Mouse (Mus musculus) heart, embryonic 15.5 days (tissue): ENCODE measurements around the gene Pgpep1. TPM values are rescaled to one million over a fixed set of nuclear protein-coding genes. Genes with fewer than 3 reads are reported as not detected.

Experiments
- ATAC-seq: fragments of 200-750 bp; cut with Nextera tagmentation; replicated peaks from 2 replicates; pipeline ENCODE4 v1.8.0; 2017; ENCODE audit warnings: low read depth, moderate TSS enrichment; ENCODE audit not compliant: insufficient number of reproducible peaks, insufficient read depth, low FRiP score
- H3K27ac ChIP-seq: fragments of 300-500 bp; sonication (generic); 2 replicates; pipeline ENCODE4 v1.5.1; 2015; ENCODE audit warnings: mild to moderate bottlenecking, inconsistent platforms
- H3K27me3 ChIP-seq: fragments of 300-500 bp; sonication (generic); 2 replicates; pipeline ENCODE4 v1.6.1; 2015; ENCODE audit warnings: inconsistent platforms
- H3K36me3 ChIP-seq: fragments of 300-500 bp; sonication (generic); 2 replicates; pipeline ENCODE4 v1.6.1; 2015; ENCODE audit warnings: mild to moderate bottlenecking, inconsistent platforms
- H3K4me1 ChIP-seq: fragments of 300-500 bp; sonication (generic); replicated peaks from 2 replicates; pipeline ENCODE4 v1.6.1; 2015; ENCODE audit warnings: inconsistent platforms
- H3K4me2 ChIP-seq: fragments of 300-500 bp; sonication (generic); 2 replicates; pipeline ENCODE4 v1.6.1; 2015; ENCODE audit warnings: inconsistent platforms, mild to moderate bottlenecking, moderate library complexity
- H3K4me3 ChIP-seq: fragments of 300-500 bp; sonication (generic); 2 replicates; pipeline ENCODE4 v1.5.1; 2015; ENCODE audit warnings: mild to moderate bottlenecking, inconsistent platforms
- H3K9ac ChIP-seq: fragments of 300-500 bp; sonication (generic); 2 replicates; pipeline ENCODE4 v1.6.1; 2015; ENCODE audit warnings: mild to moderate bottlenecking, inconsistent platforms
- H3K9me3 ChIP-seq: fragments of 300-500 bp; sonication (generic); replicated peaks from 2 replicates; pipeline ENCODE4 v1.6.1; 2016; ENCODE audit warnings: inconsistent platforms
- WGBS: fragments of 180-500 bp; shearing (Covaris S2); methylation state at CpG from one replicate; pipeline ENCODE4 v1.1.7; 2015; ENCODE audit warnings: mixed read lengths; 5-methylcytosine and 5-hydroxymethylcytosine counted together
- polyA plus RNA-seq: library from polyadenylated mRNA; unstranded; fragments of >200 nt; fragmentation: Nextera tagmentation; extraction: Ambion mirVana; gene quantifications from 2 replicates; pipeline ENCODE4 v1.2.1, GENCODE M21; 2015

Gene Pgpep1
- polyA plus RNA-seq, 1 experiment from 2014 or later = 32.2 TPM

DNA sequence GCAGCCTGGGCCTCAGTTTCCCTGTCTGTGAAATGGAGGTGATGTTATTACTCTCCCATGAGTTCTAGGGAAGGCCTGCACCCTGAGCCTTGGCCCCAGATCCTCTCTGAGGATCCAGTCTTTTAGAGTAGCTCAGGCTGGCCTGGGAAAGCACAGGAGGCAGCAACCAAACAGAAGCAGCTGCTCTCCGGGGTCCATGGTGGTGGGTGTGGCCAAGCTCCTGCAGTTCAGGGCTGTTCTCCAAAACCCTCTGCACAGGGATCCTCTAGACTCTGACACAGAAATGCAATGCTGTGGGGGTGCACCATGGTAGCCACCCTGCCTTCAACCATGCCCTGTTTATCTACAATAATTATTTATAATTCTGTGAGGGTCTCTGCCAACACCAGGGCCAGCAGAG lies 46.4 kb downstream of the Pgpep1 start:
- no peak overlapping the region for H3K9ac ChIP-seq
- 0 out of 2 replicates have a peak, but pooled peaks cover 3% of the 10 kb centered on the region for H3K27me3 ChIP-seq
- 16% methylated on average over 1 of the region's 1 CpGs for WGBS
- H3K9me3 ChIP-seq = no peaks in the 10 kb centered on the region
- H3K4me1 ChIP-seq = peaks cover 26% of the 10 kb centered on the region
- H3K4me3 ChIP-seq = no peak overlapping the region
- no peaks in the 10 kb centered on the region for H3K36me3 ChIP-seq
- no peak for ATAC-seq
- H3K27ac ChIP-seq = no peak overlapping the region
- no peak overlapping the region for H3K4me2 ChIP-seq

GRCm38 (mm10) chr8:70611849-70612248 lies 48.3 kb downstream of the Pgpep1 start:
- H3K4me3 ChIP-seq = peak overlapping the region; percentile 85
- peaks cover 46% of the 10 kb centered on the region for H3K4me1 ChIP-seq
- ATAC-seq = no peak
- H3K9ac ChIP-seq = peak overlapping the region; percentile 55; the same call in 1 of the 2 replicates
- no peaks in the 10 kb centered on the region for H3K27me3 ChIP-seq
- 2% methylated on average over 6 of the region's 6 CpGs for WGBS
- H3K4me2 ChIP-seq = peak overlapping the region; percentile 96
- no peaks in the 10 kb centered on the region for H3K9me3 ChIP-seq
- H3K27ac ChIP-seq = peak overlapping the region; percentile 93
- H3K36me3 ChIP-seq = no peaks in the 10 kb centered on the region

- peak overlapping the region; percentile 55 for H3K9ac ChIP-seq
- H3K36me3 ChIP-seq = no peaks in the 10 kb centered on the region
- peak overlapping the region; percentile 85 for H3K4me3 ChIP-seq
- WGBS = under 1% methylated on average over 54 of the region's 54 CpGs
- no peaks in the 10 kb centered on the region for H3K27me3 ChIP-seq
- ATAC-seq = no peak
- peak overlapping the region; percentile 96 for H3K4me2 ChIP-seq
- no peaks in the 10 kb centered on the region for H3K9me3 ChIP-seq
- peaks cover 53% of the 10 kb centered on the region for H3K4me1 ChIP-seq
- H3K27ac ChIP-seq = peak overlapping the region; percentile 93
Observed at GRCm38 (mm10) chr8:70610796-70611771, 49.1 kb downstream of the Pgpep1 start.

DNA sequence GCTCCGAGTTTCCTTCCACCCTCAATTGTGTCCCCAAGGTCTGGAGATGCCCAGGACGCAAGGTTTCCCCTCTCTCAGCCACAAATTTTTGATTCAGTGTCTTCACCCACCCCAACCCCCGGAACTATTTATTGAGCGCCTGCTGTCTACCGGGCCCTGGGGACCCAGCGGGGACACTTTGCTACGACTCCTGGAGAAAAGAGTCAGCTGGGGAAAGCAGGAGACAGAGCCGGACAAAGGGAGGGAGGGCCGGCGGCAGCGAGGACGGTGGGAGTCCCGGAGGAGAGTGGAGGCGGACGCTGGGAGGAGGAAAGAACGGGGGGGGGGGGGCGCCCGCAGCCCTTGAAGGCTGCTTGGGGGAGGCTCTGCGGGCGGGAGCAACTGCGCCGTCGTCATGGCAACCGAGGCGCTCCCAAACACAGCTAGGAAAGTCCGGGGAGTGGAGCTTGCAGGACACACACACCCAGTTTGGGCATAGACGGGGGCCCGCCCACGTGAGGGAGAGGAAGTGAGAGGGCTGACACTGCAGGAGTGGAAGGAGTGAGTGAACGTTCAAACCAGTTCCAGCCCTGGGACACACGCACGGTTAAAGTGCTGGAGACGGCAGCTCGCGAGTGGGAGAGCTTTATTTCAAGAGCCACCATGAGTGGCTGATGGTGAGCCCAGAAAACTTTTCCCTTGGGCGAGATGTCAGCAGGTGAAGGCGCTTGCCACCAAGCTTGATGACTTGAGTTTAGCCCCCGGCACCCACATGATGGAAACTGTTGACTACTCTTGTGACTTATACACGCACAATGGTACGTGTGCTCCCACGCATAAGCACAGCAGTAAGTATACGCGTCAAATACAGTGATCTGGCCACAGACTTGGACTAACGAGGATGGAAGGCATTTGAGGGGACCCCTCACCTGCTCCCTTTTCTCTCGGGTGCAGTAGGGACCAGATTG lies 50.1 kb downstream of the Pgpep1 start:
- Histone ChIP-seq H3K9me3 (no peaks in the 10 kb centered on the region), H3K4me2 (peak overlapping the region; percentile 96), H3K27ac (peak overlapping the region; percentile 93), H3K36me3 (no peaks in the 10 kb centered on the region), H3K4me1 (peaks cover 55% of the 10 kb centered on the region), H3K27me3 (no peaks in the 10 kb centered on the region), H3K9ac (peak overlapping the region; percentile 55), H3K4me3 (peak overlapping the region; percentile 85)
- ATAC-seq = peak; percentile 70
- under 1% methylated on average over 43 of the region's 45 CpGs for WGBS

- peak; percentile 71 for ATAC-seq
- peak overlapping the region; percentile 85 for H3K4me3 ChIP-seq
- H3K4me1 ChIP-seq = peaks cover 55% of the 10 kb centered on the region
- WGBS = 1% methylated on average over 39 of the region's 39 CpGs
- H3K4me2 ChIP-seq = peak overlapping the region; percentile 96
- peak overlapping the region; percentile 55 for H3K9ac ChIP-seq
- H3K27ac ChIP-seq = peak overlapping the region; percentile 93
- no peaks in the 10 kb centered on the region for H3K9me3 ChIP-seq
- no peaks in the 10 kb centered on the region for H3K36me3 ChIP-seq
- no peaks in the 10 kb centered on the region for H3K27me3 ChIP-seq
Observed at GRCm38 (mm10) chr8:70609368-70609848, 50.8 kb downstream of the Pgpep1 start.

DNA sequence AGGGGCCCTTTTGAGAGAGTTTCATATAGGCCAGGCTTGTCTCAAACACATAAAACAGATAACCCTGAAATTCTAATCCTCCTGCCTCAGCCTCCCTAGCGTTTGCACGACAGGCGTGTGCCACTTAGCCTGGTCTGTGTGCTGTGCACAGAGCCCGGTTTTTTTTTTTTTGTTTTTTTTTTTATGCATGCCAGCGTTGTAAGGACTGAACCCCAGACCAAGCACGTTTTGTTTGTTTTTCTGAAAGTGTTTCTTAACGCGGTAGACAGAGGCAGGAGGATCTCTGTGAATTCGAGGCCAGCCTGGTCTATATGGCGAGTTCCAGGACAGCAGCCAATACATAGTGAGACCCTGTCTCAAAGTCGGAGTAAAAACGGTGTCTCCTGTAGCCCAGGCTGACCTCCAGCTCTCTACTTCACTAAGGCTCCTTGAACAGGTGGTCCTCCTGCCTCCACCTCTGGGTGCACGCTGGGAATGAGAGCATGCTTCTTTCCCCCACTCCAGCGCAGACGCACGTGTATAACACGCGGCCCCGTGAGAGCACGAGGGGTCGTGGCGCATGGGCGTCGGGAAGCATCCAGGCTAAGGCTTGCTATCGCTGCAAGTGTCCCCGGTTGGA lies 51.3 kb downstream of the Pgpep1 start, which contains the start of gene Ssbp4:
Gene Ssbp4 (minus strand): TSS at position 124 of the 619 bp plus-strand sequence.
- Histone ChIP-seq H3K9me3 (no peaks in the 10 kb centered on the region), H3K9ac (peak within 1 kb of the TSS; percentile 88), H3K4me1 (peaks cover 55% of the 10 kb centered on the region), H3K27ac (peak within 1 kb of the TSS; percentile 93), H3K27me3 (no peaks in the 10 kb centered on the region), H3K4me3 (peak within 1 kb of the TSS; percentile 85), H3K36me3 (no peaks in the 10 kb centered on the region), H3K4me2 (peak within 1 kb of the TSS; percentile 96)
- ATAC-seq = 0 out of 2 replicates have a peak, but pooled peaks have one; percentile 0
- 3% methylated on average over 26 of the region's 26 CpGs for WGBS

GRCm38 (mm10) chr8:70607898-70608748 lies 52.1 kb downstream of the Pgpep1 start:
- WGBS = 1% methylated on average over 84 of the region's 84 CpGs
- Histone ChIP-seq H3K4me2 (peak overlapping the region; percentile 96), H3K4me1 (peaks cover 55% of the 10 kb centered on the region), H3K9ac (peak overlapping the region; percentile 88), H3K4me3 (peak overlapping the region; percentile 85), H3K9me3 (no peaks in the 10 kb centered on the region), H3K27ac (peak overlapping the region; percentile 93), H3K36me3 (no peaks in the 10 kb centered on the region), H3K27me3 (no peaks in the 10 kb centered on the region)
- no peak for ATAC-seq

DNA sequence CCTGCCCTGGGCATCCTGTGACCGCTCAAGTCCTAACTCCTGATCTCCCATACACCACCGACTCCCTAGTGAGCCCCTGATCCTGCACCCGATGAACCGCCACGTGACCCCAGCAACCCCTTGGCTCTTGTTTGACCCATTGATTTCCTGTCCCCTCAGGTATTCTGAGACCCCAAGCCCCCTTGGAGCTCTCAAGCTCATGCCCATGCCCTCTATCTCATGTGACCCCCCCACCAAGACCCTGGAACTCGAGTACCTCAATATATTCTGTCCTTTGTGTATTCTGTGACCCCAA lies 52.6 kb downstream of the Pgpep1 start:
- Histone ChIP-seq H3K36me3 (no peaks in the 10 kb centered on the region), H3K9ac (peak overlapping the region; percentile 88), H3K4me1 (peaks cover 55% of the 10 kb centered on the region), H3K9me3 (no peaks in the 10 kb centered on the region), H3K4me3 (peak overlapping the region; percentile 85), H3K4me2 (peak overlapping the region; percentile 96), H3K27me3 (no peaks in the 10 kb centered on the region), H3K27ac (peak overlapping the region; percentile 93)
- 32% methylated on average over 6 of the region's 6 CpGs for WGBS
- no peak for ATAC-seq

- peaks cover 55% of the 10 kb centered on the region for H3K4me1 ChIP-seq
- no peaks in the 10 kb centered on the region for H3K36me3 ChIP-seq
- peak overlapping the region; percentile 85 for H3K4me3 ChIP-seq
- H3K27me3 ChIP-seq = no peaks in the 10 kb centered on the region
- 0 out of 2 replicates have a peak overlapping the region, but pooled peaks have one; percentile 93 for H3K27ac ChIP-seq
- peak overlapping the region; percentile 96 for H3K4me2 ChIP-seq
- no peak for ATAC-seq
- H3K9me3 ChIP-seq = no peaks in the 10 kb centered on the region
- peak overlapping the region; percentile 88 for H3K9ac ChIP-seq
- 68% methylated on average over 18 of the region's 18 CpGs for WGBS
Observed at GRCm38 (mm10) chr8:70606780-70607602, 53.2 kb downstream of the Pgpep1 start.
